Mouse (Mus musculus) heart, embryonic 15.5 days (tissue): Measurements from ENCODE around the gene Ints6. TPM values are rescaled to one million over a fixed set of nuclear protein-coding genes. Genes with fewer than 3 reads are reported as not detected.

Experiments
- ATAC-seq: fragments of 200-750 bp; cut with Nextera tagmentation; replicated peaks from 2 replicates; pipeline ENCODE4 v1.8.0; 2017; ENCODE audit warnings: low read depth, moderate TSS enrichment; ENCODE audit not compliant: insufficient number of reproducible peaks, insufficient read depth, low FRiP score
- H3K27ac ChIP-seq: fragments of 300-500 bp; sonication (generic); 2 replicates; pipeline ENCODE4 v1.5.1; 2015; ENCODE audit warnings: mild to moderate bottlenecking, inconsistent platforms
- H3K27me3 ChIP-seq: fragments of 300-500 bp; sonication (generic); 2 replicates; pipeline ENCODE4 v1.6.1; 2015; ENCODE audit warnings: inconsistent platforms
- H3K36me3 ChIP-seq: fragments of 300-500 bp; sonication (generic); 2 replicates; pipeline ENCODE4 v1.6.1; 2015; ENCODE audit warnings: mild to moderate bottlenecking, inconsistent platforms
- H3K4me1 ChIP-seq: fragments of 300-500 bp; sonication (generic); replicated peaks from 2 replicates; pipeline ENCODE4 v1.6.1; 2015; ENCODE audit warnings: inconsistent platforms
- H3K4me2 ChIP-seq: fragments of 300-500 bp; sonication (generic); 2 replicates; pipeline ENCODE4 v1.6.1; 2015; ENCODE audit warnings: inconsistent platforms, mild to moderate bottlenecking, moderate library complexity
- H3K4me3 ChIP-seq: fragments of 300-500 bp; sonication (generic); 2 replicates; pipeline ENCODE4 v1.5.1; 2015; ENCODE audit warnings: mild to moderate bottlenecking, inconsistent platforms
- H3K9ac ChIP-seq: fragments of 300-500 bp; sonication (generic); 2 replicates; pipeline ENCODE4 v1.6.1; 2015; ENCODE audit warnings: mild to moderate bottlenecking, inconsistent platforms
- H3K9me3 ChIP-seq: fragments of 300-500 bp; sonication (generic); replicated peaks from 2 replicates; pipeline ENCODE4 v1.6.1; 2016; ENCODE audit warnings: inconsistent platforms
- WGBS: fragments of 180-500 bp; shearing (Covaris S2); methylation state at CpG from one replicate; pipeline ENCODE4 v1.1.7; 2015; ENCODE audit warnings: mixed read lengths; 5-methylcytosine and 5-hydroxymethylcytosine counted together
- polyA plus RNA-seq: library from polyadenylated mRNA; unstranded; fragments of >200 nt; fragmentation: Nextera tagmentation; extraction: Ambion mirVana; gene quantifications from 2 replicates; pipeline ENCODE4 v1.2.1, GENCODE M21; 2015

Gene Ints6
- polyA plus RNA-seq, 1 experiment from 2014 or later: 12.8 TPM

DNA sequence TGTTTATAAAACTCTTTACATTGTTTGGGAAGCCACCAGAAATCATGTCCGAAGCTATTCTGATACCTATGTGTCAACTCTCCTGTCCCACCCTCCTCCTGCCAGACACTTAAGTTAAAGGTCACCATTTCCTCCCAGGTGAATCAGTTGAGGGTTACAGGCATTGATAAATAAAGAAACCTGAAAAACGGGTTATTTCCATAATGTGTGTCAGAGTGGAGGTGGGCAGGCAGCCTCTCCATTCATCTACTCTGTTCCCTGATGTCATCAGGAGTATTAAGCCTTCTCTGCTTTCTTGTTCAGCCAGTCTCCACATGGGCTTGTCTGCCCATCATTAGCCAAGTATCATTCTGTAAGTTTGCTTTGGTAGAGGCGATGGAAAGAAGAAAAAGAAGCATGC lies 14.1 kb upstream of the Ints6 start:
- Histone ChIP-seq H3K27ac (no peak overlapping the region), H3K27me3 (no peaks in the 10 kb centered on the region), H3K36me3 (no peaks in the 10 kb centered on the region), H3K9me3 (no peaks in the 10 kb centered on the region), H3K4me1 (no peaks in the 10 kb centered on the region), H3K4me3 (no peak overlapping the region), H3K4me2 (no peak overlapping the region), H3K9ac (no peak overlapping the region)
- 68% methylated on average over 3 of the region's 3 CpGs for WGBS
- no peak for ATAC-seq

DNA sequence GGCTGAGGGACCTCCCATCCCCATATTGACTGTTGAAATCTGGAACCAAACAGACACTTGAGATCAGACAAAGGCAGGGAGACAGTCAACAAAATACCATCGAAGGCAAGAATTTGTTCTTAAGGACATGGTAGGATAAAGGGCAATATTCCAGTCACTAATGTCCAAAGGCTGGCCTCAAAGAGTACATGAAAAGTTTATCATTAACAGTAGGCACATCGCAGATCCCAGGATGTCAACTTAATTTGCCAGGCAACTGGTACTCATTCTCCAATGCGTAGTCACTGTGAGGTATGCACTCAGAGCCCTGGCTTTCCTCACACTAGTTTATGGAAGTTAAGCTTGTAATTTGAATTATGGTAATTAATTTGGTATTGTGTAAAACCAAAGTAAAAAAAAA lies 13.3 kb upstream of the Ints6 start:
- Histone ChIP-seq H3K4me3 (no peak overlapping the region), H3K9ac (no peak overlapping the region), H3K27me3 (no peaks in the 10 kb centered on the region), H3K4me1 (no peaks in the 10 kb centered on the region), H3K27ac (no peak overlapping the region), H3K36me3 (no peaks in the 10 kb centered on the region), H3K4me2 (no peak overlapping the region), H3K9me3 (no peaks in the 10 kb centered on the region)
- ATAC-seq: no peak
- 88% methylated on average over 3 of the region's 3 CpGs for WGBS

DNA sequence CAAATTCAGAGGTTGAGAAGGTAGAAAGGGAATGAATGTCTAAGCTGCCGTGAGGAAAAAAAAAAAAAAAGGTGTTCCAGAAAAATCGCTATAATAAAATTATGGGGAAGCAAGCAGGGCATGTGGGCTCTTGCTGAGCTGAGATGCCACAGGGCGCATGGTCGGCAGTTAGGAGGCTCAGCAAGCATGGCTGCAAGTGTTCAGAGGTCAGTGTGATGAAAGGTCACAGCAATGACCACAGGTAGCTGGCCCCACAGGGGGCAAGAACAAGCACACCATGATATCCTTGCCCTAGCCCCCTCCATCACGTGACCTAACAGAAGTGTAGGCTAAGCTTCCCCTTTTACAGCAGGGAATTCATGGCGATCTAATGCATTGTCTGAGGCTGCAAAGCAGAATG lies 12.8 kb upstream of the Ints6 start:
- Histone ChIP-seq H3K4me3 (no peak overlapping the region), H3K4me1 (no peaks in the 10 kb centered on the region), H3K27me3 (no peaks in the 10 kb centered on the region), H3K36me3 (no peaks in the 10 kb centered on the region), H3K9ac (no peak overlapping the region), H3K4me2 (no peak overlapping the region), H3K9me3 (no peaks in the 10 kb centered on the region), H3K27ac (no peak overlapping the region)
- WGBS: 82% methylated on average over 6 of the region's 6 CpGs
- ATAC-seq: no peak

DNA sequence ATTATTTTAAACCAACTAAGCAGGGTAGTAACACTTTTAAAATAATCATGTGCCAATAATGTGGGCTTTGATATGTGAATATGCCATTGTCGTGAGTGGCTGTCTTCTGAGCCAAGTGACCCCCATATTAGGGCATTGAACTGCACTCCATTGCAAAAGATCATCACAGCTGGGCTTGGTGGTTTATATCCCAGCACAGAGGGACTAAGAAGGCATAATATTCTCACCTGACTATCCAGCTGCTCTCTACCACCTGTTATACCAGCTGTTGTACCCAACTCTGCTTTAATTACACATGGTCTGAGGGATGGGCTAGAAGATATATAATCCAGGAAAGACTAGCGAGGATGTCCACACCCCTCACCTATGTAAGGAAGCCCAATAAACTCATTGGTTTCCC lies 4.4 kb upstream of the Ints6 start:
- Histone ChIP-seq H3K36me3 (no peaks in the 10 kb centered on the region), H3K27me3 (no peaks in the 10 kb centered on the region), H3K9me3 (no peaks in the 10 kb centered on the region), H3K27ac (no peak overlapping the region), H3K9ac (no peak overlapping the region), H3K4me1 (0 out of 2 replicates have a peak, but pooled peaks cover 9% of the 10 kb centered on the region), H3K4me3 (no peak overlapping the region), H3K4me2 (no peak overlapping the region)
- 67% methylated on average over 2 of the region's 2 CpGs for WGBS
- ATAC-seq: no peak

DNA sequence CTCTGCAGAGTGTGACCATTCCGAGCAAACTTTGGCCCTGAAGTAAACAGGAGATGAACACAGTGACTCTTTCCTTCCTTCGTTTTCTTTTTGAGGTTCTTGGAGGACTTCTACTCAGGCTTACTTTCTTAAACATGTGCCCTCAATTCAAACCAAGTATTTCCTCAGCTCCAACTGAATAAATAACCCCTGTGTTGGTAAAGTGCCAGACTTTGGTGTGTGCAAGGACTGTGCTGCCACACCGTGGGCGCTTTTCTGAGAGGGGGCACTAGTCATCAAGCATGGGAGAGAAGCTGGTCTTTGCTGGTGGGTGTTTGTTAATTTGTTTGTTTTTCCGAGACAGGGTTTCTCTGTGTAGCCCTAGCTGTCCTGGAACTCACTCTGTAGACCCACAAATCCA lies 3.4 kb upstream of the Ints6 start:
- ATAC-seq: no peak

DNA sequence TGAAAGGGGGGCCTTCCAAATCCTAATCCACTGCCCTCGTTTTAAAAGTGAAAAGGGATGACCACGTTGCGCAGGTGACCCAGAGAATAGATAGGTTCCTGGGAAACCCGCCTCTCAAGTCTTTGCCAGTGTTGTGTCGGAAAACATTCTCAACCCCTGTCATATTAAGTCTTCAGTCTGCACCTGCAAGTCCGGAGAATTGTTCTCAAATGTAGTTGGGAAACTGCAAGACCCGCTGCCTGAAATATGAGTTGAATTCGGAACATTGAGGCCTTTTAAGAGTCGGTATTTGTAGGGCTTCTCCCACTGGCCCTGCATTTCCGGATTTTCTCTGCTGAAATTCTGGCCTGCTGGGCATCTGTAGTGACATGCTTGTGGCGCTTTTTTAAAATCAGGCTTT lies 974 bp upstream of the Ints6 start:
- WGBS: 2% methylated on average over 11 of the region's 11 CpGs
- no peak for ATAC-seq
- peaks cover 11% of the 10 kb centered on the region; the same call in 1 of the 2 replicates for H3K36me3 ChIP-seq
- H3K4me3 ChIP-seq: peak overlapping the region; percentile 97
- no peaks in the 10 kb centered on the region for H3K27me3 ChIP-seq
- peak overlapping the region; percentile 86 for H3K9ac ChIP-seq
- peaks cover 16% of the 10 kb centered on the region; the same call in 1 of the 2 replicates for H3K4me1 ChIP-seq
- peak overlapping the region; percentile 100 for H3K27ac ChIP-seq
- H3K4me2 ChIP-seq: peak overlapping the region; percentile 69
- no peaks in the 10 kb centered on the region for H3K9me3 ChIP-seq

More for the DNA sequence above, 3.4 kb upstream of the Ints6 start:
- WGBS: 74% methylated on average over 5 of the region's 5 CpGs
- H3K4me1 ChIP-seq: peaks cover 9% of the 10 kb centered on the region; the same call in 1 of the 2 replicates
- H3K9ac ChIP-seq: no peak overlapping the region
- no peaks in the 10 kb centered on the region for H3K27me3 ChIP-seq
- H3K36me3 ChIP-seq: no peaks in the 10 kb centered on the region
- H3K4me3 ChIP-seq: no peak overlapping the region
- no peak overlapping the region for H3K27ac ChIP-seq
- H3K9me3 ChIP-seq: no peaks in the 10 kb centered on the region
- no peak overlapping the region for H3K4me2 ChIP-seq

DNA sequence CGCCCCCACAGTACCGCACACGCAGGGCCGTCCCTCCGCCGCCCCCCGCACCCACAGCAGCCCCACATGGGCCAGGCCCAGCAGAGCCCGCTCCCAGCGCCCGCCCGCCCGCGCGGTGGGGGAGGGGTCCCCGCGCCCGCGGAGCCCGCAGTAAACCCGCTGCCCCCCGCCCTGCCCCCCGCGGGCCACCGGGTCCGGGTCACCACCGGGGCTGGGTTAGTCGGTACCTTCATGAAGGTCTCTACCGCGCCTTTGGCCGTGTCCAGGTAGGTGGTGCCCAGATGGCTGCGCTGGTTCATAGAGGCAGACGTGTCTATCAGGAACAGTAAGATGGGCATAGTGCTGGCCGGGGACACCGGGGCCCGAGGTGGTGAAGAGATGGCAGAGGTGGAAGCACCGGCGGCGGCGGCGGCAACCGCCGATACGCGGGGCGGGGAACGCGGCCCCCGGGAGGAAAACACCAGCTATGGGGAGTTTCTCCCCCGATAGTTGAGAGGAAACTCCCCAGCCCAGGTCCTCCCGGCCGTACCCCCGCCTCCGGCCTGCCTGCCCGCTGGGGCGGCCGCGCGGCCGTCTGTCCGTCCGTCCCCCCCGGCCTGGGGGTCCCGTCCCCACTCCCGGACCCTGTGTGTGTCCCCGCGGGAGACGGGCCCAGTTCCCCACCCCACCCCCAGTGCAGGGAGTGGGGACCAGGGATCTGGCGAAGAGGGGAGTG lies 491 bp downstream of the Ints6 start:
- ATAC-seq: peak; percentile 27
- peaks cover 16% of the 10 kb centered on the region; the same call in 1 of the 2 replicates for H3K4me1 ChIP-seq

DNA sequence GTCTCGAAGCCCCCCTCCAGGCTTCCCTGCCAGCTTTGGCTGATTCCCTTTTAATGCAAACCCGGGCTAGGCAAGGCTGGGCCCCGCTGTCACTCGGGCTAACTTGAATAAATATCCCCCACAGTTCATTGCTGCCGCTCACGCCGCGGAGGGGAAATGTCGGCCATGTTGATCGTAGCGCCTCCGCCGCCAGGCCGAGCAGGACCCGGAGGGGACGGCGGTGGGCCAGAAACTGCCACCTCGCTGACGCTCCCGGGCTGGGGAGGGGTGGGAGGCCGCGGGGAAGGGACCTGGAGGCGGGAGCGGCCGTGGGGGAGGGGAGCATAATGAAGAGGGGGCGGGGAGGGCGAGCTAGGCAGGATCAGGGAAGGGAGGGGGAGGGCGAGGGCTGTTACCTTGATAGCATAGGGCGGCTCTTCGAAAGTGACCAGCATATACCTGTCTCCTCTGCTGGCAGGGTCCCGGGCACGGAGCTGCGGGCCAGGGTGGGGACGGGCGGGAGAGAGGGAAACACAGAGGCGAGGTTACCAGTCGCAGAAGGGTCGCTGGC lies 1.1 kb downstream of the Ints6 start:
- H3K4me1 ChIP-seq: peaks cover 16% of the 10 kb centered on the region; the same call in 1 of the 2 replicates
- no peaks in the 10 kb centered on the region for H3K9me3 ChIP-seq
- peak overlapping the region; percentile 100 for H3K27ac ChIP-seq
- H3K27me3 ChIP-seq: no peaks in the 10 kb centered on the region
- H3K9ac ChIP-seq: peak overlapping the region; percentile 100
- H3K4me2 ChIP-seq: peak overlapping the region; percentile 80
- peak overlapping the region; percentile 97 for H3K4me3 ChIP-seq
- ATAC-seq: peak; percentile 27
- peaks cover 11% of the 10 kb centered on the region; the same call in 1 of the 2 replicates for H3K36me3 ChIP-seq
- 1% methylated on average over 32 of the region's 38 CpGs for WGBS

More for the DNA sequence above, 491 bp downstream of the Ints6 start:
- WGBS: 1% methylated on average over 50 of the region's 68 CpGs
- Histone ChIP-seq H3K4me2 (peak overlapping the region; percentile 80), H3K4me3 (peak overlapping the region; percentile 97), H3K27ac (peak overlapping the region; percentile 100), H3K27me3 (no peaks in the 10 kb centered on the region), H3K36me3 (peaks cover 11% of the 10 kb centered on the region; the same call in 1 of the 2 replicates), H3K9ac (peak overlapping the region; percentile 100), H3K9me3 (no peaks in the 10 kb centered on the region)

DNA sequence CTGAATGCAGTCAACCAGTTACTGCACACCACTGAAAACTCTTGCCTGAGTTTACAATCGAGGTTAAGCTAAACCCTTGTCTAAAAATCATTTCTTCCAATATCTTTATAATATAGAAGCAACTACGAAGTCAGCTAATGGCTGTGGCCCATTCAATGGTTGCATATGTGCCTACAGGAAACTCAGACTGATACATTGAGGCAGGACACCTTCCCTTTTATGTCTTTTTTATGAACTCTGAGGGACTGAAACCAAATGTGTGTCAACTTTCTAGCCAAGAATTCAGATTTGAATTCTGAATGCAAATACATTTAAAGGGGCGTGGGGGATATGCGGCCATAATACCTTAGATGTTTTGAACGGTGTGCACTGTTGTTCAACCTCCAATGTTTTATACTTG lies 2.3 kb downstream of the Ints6 start:
- H3K36me3 ChIP-seq: peaks cover 15% of the 10 kb centered on the region; the same call in 1 of the 2 replicates
- no peak overlapping the region for H3K4me3 ChIP-seq
- H3K4me2 ChIP-seq: no peak overlapping the region
- WGBS: 91% methylated on average over 5 of the region's 5 CpGs
- H3K27ac ChIP-seq: no peak overlapping the region
- H3K9me3 ChIP-seq: no peaks in the 10 kb centered on the region
- peaks cover 16% of the 10 kb centered on the region; the same call in 1 of the 2 replicates for H3K4me1 ChIP-seq
- no peaks in the 10 kb centered on the region for H3K27me3 ChIP-seq
- ATAC-seq: no peak
- H3K9ac ChIP-seq: no peak overlapping the region

DNA sequence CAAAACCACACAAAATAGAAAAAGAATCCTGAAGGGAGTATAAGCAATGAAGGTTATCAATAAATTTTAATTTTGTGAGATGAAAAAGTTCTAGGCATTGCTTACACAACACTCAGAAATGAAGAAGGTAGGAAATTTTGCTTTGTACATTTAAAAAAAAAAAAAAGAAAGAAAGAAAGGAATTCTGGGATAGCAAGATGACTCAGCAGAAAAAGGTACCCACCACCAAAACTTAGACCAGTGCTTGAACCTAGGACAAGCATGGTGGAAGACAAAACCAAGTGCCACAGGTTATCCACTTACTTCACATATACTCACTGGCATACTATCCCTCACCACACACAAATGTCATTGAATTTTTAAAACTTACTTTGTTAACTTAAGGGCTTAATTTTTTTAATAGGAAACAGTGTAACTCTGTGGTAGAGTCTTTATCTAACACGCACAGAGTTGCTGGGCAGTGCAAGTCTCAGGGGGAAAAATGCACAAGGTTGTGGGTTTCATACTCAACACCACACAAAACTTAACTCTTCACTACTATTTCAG lies 5.8 kb downstream of the Ints6 start:
- 88% methylated on average over 1 of the region's 1 CpGs for WGBS

DNA sequence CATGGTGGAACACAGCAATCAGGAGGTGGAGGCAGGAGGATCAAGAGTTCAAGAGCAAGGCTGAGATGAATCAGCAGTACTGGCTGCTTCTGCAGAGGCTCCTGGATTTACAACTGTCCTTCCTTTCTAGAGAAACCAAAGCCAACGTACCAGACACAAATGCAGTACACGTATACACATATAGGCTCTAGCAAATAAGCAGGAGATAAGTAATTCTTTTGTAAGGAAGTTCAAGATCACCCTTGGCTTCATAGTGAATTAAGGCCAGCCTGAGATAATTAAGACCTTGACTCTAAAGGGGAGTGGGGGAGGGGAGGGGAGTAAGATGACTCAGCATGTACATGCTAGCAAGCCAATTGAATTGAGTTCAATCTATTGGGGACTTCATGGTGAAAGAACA lies 9.5 kb downstream of the Ints6 start:
- no peak for ATAC-seq
- Histone ChIP-seq H3K4me2 (no peak overlapping the region), H3K9ac (no peak overlapping the region), H3K4me3 (no peak overlapping the region), H3K27ac (no peak overlapping the region), H3K9me3 (no peaks in the 10 kb centered on the region), H3K36me3 (peaks cover 12% of the 10 kb centered on the region; the same call in 1 of the 2 replicates), H3K27me3 (no peaks in the 10 kb centered on the region), H3K4me1 (no peaks in the 10 kb centered on the region)
- WGBS: 88% methylated on average over 2 of the region's 2 CpGs

More for the DNA sequence above, 5.8 kb downstream of the Ints6 start:
- no peak for ATAC-seq
- peaks cover 7% of the 10 kb centered on the region; the same call in 1 of the 2 replicates for H3K4me1 ChIP-seq
- no peak overlapping the region for H3K9ac ChIP-seq
- no peak overlapping the region for H3K4me2 ChIP-seq
- H3K36me3 ChIP-seq: peaks cover 20% of the 10 kb centered on the region; the same call in 1 of the 2 replicates
- H3K4me3 ChIP-seq: no peak overlapping the region
- no peak overlapping the region for H3K27ac ChIP-seq
- H3K27me3 ChIP-seq: no peaks in the 10 kb centered on the region
- no peaks in the 10 kb centered on the region for H3K9me3 ChIP-seq
